Mouse (Mus musculus) megakaryocyte progenitor cell, adult 5-6 weeks (primary cell): ENCODE results near the gene Neto2. TPM values are rescaled to one million over a fixed set of nuclear protein-coding genes. Genes with fewer than 3 reads are reported as not detected.

ENCODE experiments used
- ATAC-seq: replicated peaks from 2 replicates; pipeline ENCODE4 v1.8.0; 2016; ENCODE audit warnings: mild to moderate bottlenecking, moderate TSS enrichment, inconsistent platforms; ENCODE audit not compliant: poor library complexity
- total RNA-seq, 2 experiments: library from RNA; stranded (forward) in 1 of 2; stranded (reverse) in 1 of 2; fragments of 157-497, 149-512 nt in 1 of 2; fragments of 200-1000 nt in 1 of 2; gene quantifications; 2 replicates each; pipeline versions ENCODE4 v1.2.3 to v1.2.4; 2015 to 2017

Neto2 gene
- total RNA-seq, 2 experiments from 2014 or later: 15.8 to 19.3 TPM

DNA sequence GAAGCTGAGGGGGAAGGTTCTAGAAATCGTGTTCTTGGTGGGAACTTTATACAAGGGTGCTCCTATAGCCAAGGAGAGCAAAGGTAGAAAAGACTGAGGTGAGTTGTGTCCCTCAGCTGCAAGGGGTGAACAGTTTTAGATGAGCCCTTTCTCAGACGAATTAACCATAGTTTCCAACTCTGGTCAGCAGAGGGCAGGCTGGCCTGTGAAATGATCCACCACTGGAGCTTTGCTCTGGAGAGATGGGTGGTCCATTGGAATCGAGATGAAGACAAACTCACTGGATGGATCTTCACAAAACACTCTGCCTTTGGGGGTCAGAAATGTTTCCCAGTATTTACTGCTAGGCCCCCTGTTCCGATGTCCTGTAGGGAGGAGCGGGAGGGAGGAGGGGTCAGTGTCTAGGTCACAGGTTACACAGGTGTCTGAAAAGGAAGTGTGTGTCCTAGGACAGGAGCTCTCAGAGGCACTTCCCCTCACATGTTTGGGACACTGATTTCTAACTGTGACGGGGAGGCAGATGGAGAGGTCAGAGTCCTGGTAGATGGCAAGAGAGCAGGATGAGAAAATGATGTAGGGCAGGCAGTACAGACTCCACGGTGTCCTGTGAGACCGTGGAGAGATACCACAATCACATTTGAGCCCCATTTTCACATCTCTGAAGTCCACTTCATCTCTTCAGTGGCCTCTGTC is 97.4 kb downstream of the Neto2 start:
- peak; percentile 85 for ATAC-seq

DNA sequence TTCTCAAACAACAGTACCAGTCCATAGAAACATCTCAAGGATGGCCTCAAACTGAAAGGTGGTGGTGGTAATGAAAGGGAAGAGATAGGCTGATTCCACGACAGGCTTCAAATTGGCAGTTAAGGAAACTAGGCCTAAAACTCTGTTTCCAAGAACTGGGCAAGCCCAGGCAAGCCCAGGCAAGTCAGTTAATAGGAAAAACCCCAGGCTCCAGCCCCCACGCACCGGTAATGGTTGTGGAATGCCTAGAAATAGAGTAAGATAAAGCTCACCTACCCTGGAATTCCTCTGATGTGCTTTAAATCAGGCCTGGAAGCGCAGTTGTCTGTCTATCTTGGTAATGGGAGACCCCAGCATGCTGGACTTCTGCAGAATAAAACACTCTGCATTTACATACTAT is 98.0 kb downstream of the Neto2 start:
- no peak for ATAC-seq

- no peak for ATAC-seq
Measured at GRCm38 (mm10) chr8:85601741-85602140, 99.0 kb downstream of the Neto2 start.

- no peak for ATAC-seq
Measured at GRCm38 (mm10) chr8:85597413-85598191, 103.1 kb downstream of the Neto2 start.

DNA sequence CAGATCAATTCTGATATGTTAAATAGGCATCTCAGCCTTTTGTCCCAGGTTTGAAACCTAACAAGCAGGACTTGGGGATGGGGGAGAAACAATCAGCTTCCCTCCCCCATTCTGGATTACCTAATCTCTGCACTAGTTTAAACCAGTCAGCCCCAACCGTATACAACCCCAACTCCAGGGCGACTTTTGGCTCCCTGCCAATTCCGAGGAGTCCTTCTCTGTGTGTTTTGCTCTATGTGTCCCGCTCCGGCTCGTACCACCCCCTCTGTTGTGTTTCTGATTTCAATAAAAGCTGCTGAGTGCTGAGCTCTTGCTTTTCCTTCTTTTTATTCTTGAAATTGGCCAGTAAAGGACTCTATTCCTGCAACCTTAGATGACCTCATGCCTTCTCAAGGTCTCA is 105.3 kb downstream of the Neto2 start:
- ATAC-seq: no peak

- no peak for ATAC-seq
Measured at GRCm38 (mm10) chr8:85594983-85595382, 105.7 kb downstream of the Neto2 start.

DNA sequence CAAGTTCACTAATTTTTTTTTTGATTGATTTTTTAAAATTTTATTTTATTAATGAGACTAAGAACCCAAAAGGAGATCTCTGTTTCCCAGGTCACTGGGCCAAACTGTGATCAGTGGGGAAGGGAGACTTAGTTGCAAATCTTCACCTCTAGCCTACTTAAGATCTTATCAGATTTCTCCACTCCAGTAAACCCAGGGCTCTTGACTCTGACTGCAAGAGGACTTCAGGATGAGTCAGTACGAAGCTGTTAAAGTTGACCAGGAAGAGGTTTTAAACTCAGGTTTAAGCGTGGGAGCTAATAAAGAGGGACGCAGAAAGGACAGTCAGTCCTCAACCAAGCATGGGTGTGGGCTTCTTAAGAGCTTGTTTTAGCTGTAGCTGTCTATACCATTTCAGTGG is 107.4 kb downstream of the Neto2 start:
- ATAC-seq: no peak

DNA sequence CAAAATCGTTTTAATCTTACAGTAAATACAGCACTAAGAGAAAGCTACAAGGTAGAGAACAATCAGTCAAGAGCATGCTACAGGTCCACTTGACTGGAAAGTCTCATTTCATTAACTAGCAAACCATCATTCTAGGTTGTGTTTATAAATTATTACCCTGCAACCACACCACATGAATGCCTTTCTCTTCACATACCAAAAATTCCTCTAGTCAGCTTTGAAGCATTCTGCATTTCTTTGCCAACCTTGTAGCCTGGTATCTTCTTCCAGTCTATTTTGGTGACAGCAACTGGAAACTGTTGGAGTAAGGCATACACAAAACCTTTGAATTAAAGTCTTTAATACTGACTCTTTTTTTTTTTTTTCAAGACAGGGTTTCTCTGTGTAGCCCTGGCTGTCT is 109.2 kb downstream of the Neto2 start:
- no peak for ATAC-seq

GRCm38 (mm10) chr8:85590258-85590657 is 110.5 kb downstream of the Neto2 start:
- ATAC-seq: no peak

DNA sequence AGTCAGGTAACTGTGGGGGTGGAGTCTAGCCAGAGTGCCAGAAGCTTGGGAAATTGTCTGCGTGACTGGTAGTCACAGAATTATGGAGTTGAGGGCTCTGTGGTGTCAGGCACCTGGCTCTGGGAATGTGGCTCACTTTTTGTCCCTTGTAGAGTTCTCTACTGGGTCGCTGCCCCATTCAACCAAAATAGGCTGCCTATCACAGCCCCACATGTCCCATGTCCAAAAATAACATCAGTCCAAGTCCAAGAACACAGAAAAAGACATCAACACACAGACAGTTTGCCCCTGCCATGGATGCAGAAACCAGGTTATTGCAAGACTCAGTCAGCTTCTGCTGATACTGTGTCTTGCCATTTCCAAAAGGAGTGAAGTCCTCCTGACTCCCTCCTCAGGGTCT is 112.1 kb downstream of the Neto2 start:
- no peak for ATAC-seq

Other genes with a start within 250 kb of the Neto2 start
- 2.5 and 3.5 TPM in 2 replicates for gene Gpt2, start 208.3 kb downstream of the Neto2 start, total RNA-seq (2015)
- gene Gpt2, start 208.3 kb downstream of the Neto2 start, total RNA-seq (2017): 4.6 and 5.3 TPM in 2 replicates
- 127 and 139 TPM in 2 replicates for gene Dnaja2, start 145.6 kb downstream of the Neto2 start, total RNA-seq (2015)
- 121 and 143 TPM in 2 replicates for gene Dnaja2, start 145.6 kb downstream of the Neto2 start, total RNA-seq (2017)
- 64.7 and 71.0 TPM in 2 replicates for gene Itfg1, start 140.0 kb upstream of the Neto2 start, total RNA-seq (2015)
- gene Itfg1, start 140.0 kb upstream of the Neto2 start, total RNA-seq (2017): 43.1 and 44.1 TPM in 2 replicates
- gene Phkb, start 140.0 kb upstream of the Neto2 start, total RNA-seq (2015): 85.6 and 92.8 TPM in 2 replicates
- 62.4 and 67.5 TPM in 2 replicates for gene Phkb, start 140.0 kb upstream of the Neto2 start, total RNA-seq (2017)